Mouse (Mus musculus) adrenal gland, postnatal 10 days (tissue): ENCODE data around the gene Taz. TPM values are rescaled to one million over a fixed set of nuclear protein-coding genes. Genes with fewer than 3 reads are reported as not detected.

Experiments
- DNase-seq: peaks from one replicate; pipeline ENCODE4 v3.0.0; 2021; ENCODE audit warnings: mixed read lengths
- long read RNA-seq, 2 experiments: library from polyadenylated mRNA; stranded (forward); transcript quantifications; one replicate each; pipeline ENCODE4 v2.0.0; 2021
- total RNA-seq, 2 experiments: library from RNA; stranded (reverse); gene quantifications; 2 replicates each; pipeline ENCODE4 v1.2.3; 2021

Gene Taz
- total RNA-seq: 10 to 100 TPM; 57.6 to 90.8 TPM
- long read RNA-seq, experiment 1, transcript Taz-201 (10 exons, 1,851 nt): major isoform, 46 of 107 reads
- long read RNA-seq, experiment 1, transcript Taz-204 (9 exons, 1,742 nt): minor isoform, 12 of 107 reads
- long read RNA-seq, experiment 1, transcript Taz-202 (10 exons, 1,786 nt): minor isoform, 7 of 107 reads
- long read RNA-seq, experiment 1, partial matches to known transcripts: 11 of 107 reads
- long read RNA-seq, experiment 1, other reads (novel, unspliced or antisense): 30 of 107 reads
- long read RNA-seq, experiment 2, transcript Taz-201 (10 exons, 1,851 nt): major isoform, 39 of 105 reads
- long read RNA-seq, experiment 2, partial matches to known transcripts: 9 of 105 reads
- long read RNA-seq, experiment 2, other reads (novel, unspliced or antisense): 50 of 105 reads

DNA sequence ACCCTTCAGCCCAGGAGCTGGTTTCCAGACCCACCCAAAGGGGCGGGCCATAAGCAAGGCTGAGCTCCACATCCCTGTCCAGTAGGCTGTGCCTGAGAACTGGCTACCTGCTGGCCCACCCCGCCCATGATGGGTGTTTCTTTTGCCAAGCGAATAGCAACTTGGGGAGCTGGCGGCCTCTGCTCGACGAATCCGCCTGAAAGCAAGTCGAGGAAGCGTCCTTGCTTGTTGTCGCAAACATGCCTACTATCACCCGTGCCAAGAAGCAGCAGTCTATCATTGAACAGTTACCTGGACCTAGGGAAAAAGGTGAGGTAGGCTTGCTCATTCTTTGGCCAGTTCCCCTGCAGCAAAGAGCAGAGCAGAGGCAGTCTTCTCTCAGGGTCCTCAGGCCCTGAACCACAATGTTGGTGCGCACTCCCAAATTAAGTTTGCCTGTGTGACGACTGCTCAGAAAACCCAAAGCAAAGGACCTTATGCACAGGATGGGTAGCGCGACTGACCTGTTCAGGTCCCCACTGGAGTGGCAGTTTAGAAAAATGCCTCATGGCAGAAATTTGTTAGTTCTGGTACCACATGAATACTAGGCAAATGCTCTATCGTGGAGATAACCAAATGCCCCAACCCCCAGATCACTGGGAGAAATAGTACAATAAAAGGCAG, at the start of gene Taz, which contains the start of gene Dnase1l1:
Gene Taz, plus strand, starts transcription at position 181 of the 663 bp plus-strand sequence.
Gene Dnase1l1, minus strand, starts transcription at position 606 of the 663 bp plus-strand sequence.
- DNase-seq: peak; percentile 84

- no peak for DNase-seq
These were observed 48.5 kb upstream of the Taz start for GRCm38 (mm10) chrX:74233196-74233595.

GRCm38 (mm10) chrX:74240332-74240731, 41.4 kb upstream of the Taz start:
- no peak for DNase-seq

DNA sequence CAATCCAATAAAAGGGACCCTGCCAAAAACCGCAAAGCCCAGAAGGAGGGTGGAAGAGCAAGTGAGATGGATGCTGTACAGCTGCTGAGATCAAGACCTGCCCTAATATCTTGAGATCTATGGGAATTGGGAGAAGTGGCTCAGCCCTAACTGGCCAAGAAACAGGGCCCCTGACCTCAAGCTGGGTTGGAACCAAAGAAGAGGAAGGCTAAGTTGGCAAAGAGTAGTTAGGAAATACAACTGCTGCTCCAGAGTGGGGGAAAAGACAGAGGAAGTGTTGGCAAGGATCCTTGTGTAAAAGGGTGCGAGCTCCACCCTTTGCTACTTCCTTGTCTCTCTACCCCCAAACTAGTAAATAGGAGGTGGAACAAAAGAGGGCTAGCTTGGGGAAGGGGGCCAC, 38.3 kb upstream of the Taz start:
- no peak for DNase-seq

- DNase-seq: no peak
These were observed 37.9 kb upstream of the Taz start for GRCm38 (mm10) chrX:74243807-74244206.

GRCm38 (mm10) chrX:74244614-74245083, 37.1 kb upstream of the Taz start:
- DNase-seq: peak; percentile 42

GRCm38 (mm10) chrX:74245107-74245506, 36.6 kb upstream of the Taz start:
- DNase-seq: no peak

DNA sequence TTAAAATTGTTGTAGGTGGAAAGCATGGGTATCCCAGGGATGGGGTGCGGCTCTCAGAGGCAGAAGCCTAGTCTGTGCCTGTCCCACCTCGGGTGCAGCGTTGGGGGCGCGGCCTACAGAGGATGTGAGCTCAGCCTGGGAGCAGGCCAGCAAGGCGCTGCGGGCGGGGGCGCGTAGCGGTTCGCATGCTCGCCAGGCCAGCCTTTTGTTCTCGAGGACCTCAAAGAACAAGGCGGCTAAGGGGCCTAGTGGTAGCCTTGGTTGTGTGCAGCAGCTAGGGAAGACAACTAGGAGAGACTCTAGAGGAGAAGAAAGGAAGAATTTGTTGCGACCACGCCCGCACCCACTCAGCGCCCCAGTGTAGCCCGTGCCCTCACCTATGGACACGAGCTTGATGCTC, 36.0 kb upstream of the Taz start:
- peak; percentile 82 for DNase-seq

- peak; percentile 86 for DNase-seq
These were observed 35.5 kb upstream of the Taz start for GRCm38 (mm10) chrX:74246213-74246681.

- DNase-seq: no peak
These were observed 35.0 kb upstream of the Taz start for GRCm38 (mm10) chrX:74246693-74247092.

GRCm38 (mm10) chrX:74248651-74249050, 33.1 kb upstream of the Taz start:
- peak; percentile 68 for DNase-seq

DNA sequence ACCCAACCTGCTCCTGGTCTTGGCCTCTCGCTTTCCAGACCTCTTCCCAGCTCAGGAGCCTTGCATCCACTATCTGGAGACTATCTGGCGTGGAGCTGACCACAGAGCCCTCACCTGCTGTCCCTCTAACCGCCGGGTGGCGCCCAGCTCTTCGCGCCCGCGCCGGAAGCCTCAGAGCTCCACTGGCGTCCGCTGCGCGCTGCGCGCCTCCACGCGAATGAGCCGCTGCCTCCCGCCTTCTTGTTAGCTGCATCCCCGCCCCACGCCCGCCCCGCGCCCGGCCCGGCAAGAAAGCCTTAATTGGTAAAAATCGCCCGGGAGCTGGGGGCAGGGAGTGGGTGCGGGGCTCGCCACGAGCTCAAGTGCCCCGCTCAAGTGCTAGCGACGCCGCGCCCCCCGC, 32.1 kb upstream of the Taz start, which contains the start of gene Flna:
Gene Flna, minus strand, starts transcription at position 206 of the 400 bp plus-strand sequence.
- DNase-seq: peak; percentile 76

DNA sequence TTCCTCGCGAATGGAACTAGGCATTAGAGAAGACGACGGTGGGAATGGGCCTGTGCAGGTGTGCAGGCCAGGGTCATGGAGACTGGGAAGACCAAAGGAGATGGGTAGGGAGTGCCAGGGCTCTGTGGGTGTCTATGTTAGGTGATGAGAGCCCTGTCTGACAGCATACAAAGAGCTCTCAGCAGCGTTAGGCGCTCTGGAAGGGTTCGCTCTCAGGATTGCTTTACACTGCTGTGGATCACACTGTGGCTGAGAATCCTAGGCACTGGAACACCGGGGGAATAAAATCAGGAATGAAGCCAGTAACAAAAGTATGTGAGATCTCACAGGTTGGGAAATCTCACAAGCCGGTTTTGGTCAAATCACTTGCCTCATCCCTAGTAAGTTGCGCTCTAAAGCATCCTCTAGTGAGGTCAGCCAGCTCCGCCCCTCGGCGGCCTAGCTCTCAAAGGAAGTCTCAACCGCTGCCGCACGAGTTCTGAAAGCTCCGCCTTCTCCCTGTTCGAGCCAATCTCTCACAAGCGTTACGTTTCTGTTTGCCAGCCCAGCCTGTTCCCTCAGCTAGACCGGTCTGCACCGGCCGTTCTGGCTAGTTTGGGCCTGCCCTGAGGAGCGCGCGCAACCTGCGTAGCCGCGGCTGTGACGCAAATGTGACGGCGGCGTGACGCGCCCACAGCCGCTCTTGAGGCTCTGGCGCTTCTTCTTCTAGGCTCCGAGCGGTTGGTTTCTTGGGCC, 27.4 kb upstream of the Taz start, which contains the start of gene Emd:
Gene Emd, plus strand, starts transcription at position 535 of the 735 bp plus-strand sequence.
- peak; percentile 90 for DNase-seq

GRCm38 (mm10) chrX:74254888-74255565, 26.7 kb upstream of the Taz start:
- no peak for DNase-seq

- no peak for DNase-seq
These were observed 24.0 kb upstream of the Taz start for GRCm38 (mm10) chrX:74257746-74258145.

- no peak for DNase-seq
These were observed 12.0 kb upstream of the Taz start for GRCm38 (mm10) chrX:74269736-74270061.

DNA sequence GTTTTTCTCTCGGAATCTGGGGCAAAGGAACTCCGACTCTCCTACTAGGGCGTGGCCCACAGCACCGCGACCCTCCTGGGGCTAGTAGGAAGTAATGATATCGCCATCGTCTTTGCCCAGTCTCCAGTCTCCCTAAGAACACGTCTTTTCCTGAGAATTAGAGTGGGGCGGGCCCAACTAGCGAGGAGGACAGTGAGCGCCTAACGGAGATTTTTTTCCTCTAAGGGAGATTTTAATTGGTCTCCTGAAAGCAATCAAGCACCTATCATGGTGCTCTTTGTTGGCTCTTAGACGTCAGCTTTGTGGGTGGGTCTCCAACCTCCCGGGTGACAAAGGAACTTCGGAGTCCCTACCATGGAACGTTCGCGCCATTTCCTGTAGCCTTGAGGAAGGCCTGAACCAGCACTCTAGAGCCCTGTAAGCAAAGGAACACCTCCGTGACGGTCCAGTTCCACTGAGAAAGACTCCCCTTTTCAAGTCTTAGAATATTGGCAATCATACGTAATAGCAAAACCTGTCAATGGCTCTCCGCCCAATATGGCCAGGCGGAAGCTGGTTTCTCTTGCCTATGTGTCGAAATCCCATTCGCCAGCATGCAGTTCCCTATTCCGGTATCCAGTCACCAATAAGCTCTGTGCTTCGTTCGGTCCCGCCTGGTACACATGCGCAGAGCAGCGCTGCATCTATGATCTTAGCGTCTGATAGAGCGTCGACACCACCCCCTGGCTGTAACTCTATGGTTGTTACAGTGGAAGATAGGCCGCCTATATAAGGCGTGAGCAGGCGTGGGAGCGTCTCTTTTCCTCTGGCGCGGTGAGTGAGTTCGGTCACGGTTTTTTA, 11.4 kb upstream of the Taz start, which contains the start of gene Rpl10:
Gene Rpl10, plus strand, starts transcription at position 751 of the 840 bp plus-strand sequence.
- DNase-seq: peak; percentile 88

DNA sequence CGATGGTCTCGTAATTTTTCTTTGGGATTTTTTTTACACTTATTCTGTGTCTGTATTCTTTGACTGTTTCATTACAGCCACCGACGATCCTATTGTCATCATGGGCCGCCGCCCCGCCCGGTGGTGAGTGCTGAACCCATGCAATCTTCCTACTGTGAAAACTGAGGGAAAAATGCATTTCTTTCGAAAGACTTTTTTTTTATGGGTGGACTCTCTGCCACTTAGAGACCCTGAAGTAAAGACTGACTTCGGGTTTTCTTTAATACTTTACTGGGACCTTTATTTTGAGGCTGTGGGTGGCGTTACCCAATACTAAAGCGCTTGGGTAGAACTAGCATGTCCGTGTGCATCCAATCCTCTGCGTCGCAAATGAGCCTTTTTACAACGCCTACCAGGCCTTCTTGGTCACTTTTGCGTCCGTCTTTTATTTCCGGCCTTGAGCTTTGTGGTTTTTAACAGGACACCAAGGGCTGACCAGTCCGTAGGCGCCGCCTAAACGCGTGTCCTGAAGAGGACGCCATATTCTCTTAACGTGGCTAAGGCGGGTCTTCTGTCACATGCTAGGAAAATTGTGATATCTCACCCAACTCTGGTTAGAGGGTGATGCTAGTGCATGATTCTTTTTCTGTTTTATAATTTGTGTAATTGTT, 10.7 kb upstream of the Taz start:
- DNase-seq: peak; percentile 49

DNA sequence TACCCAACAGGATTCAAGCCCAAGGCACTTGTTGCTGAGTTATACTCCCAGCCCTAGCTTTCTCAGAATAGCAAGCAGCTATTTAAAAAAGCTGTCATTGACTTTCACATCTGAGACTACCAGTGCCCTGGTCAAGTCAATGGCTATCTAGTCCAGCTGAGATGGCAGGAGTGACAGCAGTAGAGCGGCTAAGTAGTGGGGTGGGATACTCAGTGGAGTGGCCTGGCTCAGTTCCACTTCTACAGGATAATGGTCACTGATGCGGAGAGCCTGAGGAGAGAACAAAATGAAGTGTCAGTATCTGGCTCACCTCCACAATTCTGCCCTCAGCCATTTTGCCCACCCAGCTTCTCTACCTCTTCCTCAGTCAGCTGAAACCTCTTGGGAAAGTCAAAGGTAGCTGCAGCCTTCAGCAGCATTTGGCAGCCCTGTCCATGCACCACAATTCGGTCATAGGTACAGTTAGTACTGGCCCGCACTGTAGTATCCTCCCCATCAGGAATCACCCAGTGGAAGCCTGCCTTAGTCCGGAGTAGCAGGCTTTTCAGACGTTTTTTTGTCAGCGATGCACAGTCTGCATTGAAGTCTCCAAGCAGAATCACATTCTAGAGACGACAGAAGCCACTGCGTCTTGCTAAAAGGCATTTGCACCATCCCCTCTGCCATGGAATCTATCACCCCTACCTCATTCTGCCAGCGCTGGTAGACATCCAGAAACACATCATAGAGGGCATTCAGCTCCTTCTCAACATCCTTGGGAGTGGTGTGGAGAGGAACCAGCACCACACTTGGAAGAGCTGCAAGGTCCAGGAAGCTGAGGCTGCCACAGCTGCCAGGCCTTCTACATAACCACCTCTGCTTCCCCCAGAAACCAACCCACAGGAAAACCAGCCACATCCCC, 8.0 kb upstream of the Taz start:
- no peak for DNase-seq
